Mouse (Mus musculus) CH12.LX (cell line): ENCODE results near the gene Gltpd2. TPM values are rescaled to one million over a fixed set of nuclear protein-coding genes. Genes with fewer than 3 reads are reported as not detected.

Experiments used
- DNase-seq: peaks from one replicate; pipeline ENCODE4 v3.0.0-alpha.2; 2013; ENCODE audit errors: extremely low read depth
- H3K27ac ChIP-seq: 2 replicates; pipeline ENCODE4 v1.5.1; 2012; ENCODE audit warnings: low read depth, mild to moderate bottlenecking, control low read depth, moderate library complexity; ENCODE audit not compliant: insufficient read depth
- H3K27me3 ChIP-seq: replicated peaks from 2 replicates; pipeline ENCODE3; 2012; ENCODE audit warnings: inconsistent platforms
- H3K36me3 ChIP-seq, 2 experiments: replicated peaks in 1 of 2; 2 replicates each; pipeline versions ENCODE3 to v1.6.1; 2012; ENCODE audit warnings: inconsistent platforms in 1 of 2, low read length in 1 of 2, mild to moderate bottlenecking in 1 of 2, mixed read lengths in 1 of 2, moderate library complexity in 1 of 2; ENCODE audit not compliant: control insufficient read depth in 1 of 2, insufficient read depth in 1 of 2
- H3K4me1 ChIP-seq, 2 experiments: 2 replicates each; pipeline ENCODE4 v1.6.1; 2012; ENCODE audit warnings: inconsistent platforms in 1 of 2, moderate library complexity in 1 of 2; ENCODE audit not compliant: insufficient read depth in 2 of 2, control insufficient read depth in 1 of 2
- H3K4me2 ChIP-seq: 2 replicates; pipeline ENCODE4 v1.6.1; 2012; ENCODE audit warnings: low read depth, mild to moderate bottlenecking, control low read depth; ENCODE audit not compliant: poor library complexity, insufficient read depth, severe bottlenecking
- H3K4me3 ChIP-seq, 3 experiments: fragments of 150-350 bp in 1 of 3; sonication (generic) in 1 of 3; replicated peaks in 1 of 3; 2 replicates each; pipeline versions ENCODE3 to v1.5.1; 2011 to 2012; ENCODE audit warnings: low read depth in 2 of 3, low read length in 2 of 3, mild to moderate bottlenecking in 2 of 3, moderate library complexity in 2 of 3, control low read depth in 1 of 3, improper control_type of control experiment in 1 of 3, inconsistent platforms in 1 of 3, mixed read lengths in 1 of 3; ENCODE audit not compliant: poor library complexity in 1 of 3
- H3K79me2 ChIP-seq: replicated peaks from 2 replicates; pipeline ENCODE4 v1.6.1; 2012; ENCODE audit warnings: mild to moderate bottlenecking, moderate library complexity; ENCODE audit not compliant: control insufficient read depth, poor library complexity, insufficient read depth, severe bottlenecking; ENCODE audit errors: extremely low read depth
- H3K9ac ChIP-seq: 2 replicates; pipeline ENCODE4 v1.6.1; 2012; ENCODE audit warnings: low read depth, mild to moderate bottlenecking, control low read depth, moderate library complexity; ENCODE audit not compliant: insufficient read depth
- H3K9me3 ChIP-seq: replicated peaks from 2 replicates; pipeline ENCODE3; 2012; ENCODE audit warnings: low read length, inconsistent platforms, mixed read lengths
- BHLHE40 ChIP-seq: IDR thresholded peaks from 2 replicates; pipeline ENCODE4 v1.6.1; 2011; ENCODE audit warnings: mild to moderate bottlenecking, low read depth, low read length, improper control_type of control experiment
- CHD1 ChIP-seq: IDR thresholded peaks from 2 replicates; pipeline ENCODE4 v1.6.1; 2012; ENCODE audit warnings: low read depth, low read length, improper control_type of control experiment, inconsistent platforms
- CHD2 ChIP-seq: IDR thresholded peaks from 2 replicates; pipeline ENCODE4 v1.6.1; 2011; ENCODE audit warnings: low read length, improper control_type of control experiment
- CTCF ChIP-seq, 2 experiments: IDR thresholded peaks in 1 of 2; conservative IDR thresholded peaks in 1 of 2; 2 replicates each; pipeline ENCODE4 v1.5.1; 2011 to 2012; ENCODE audit warnings: low read depth in 2 of 2, low read length in 2 of 2, improper control_type of control experiment in 1 of 2, inconsistent platforms in 1 of 2, mild to moderate bottlenecking in 1 of 2, moderate library complexity in 1 of 2
- E2F4 ChIP-seq: IDR thresholded peaks from 2 replicates; pipeline ENCODE4 v1.6.1; 2011; ENCODE audit warnings: low read depth, low read length, improper control_type of control experiment; ENCODE audit not compliant: insufficient replicate concordance
- EP300 ChIP-seq: IDR thresholded peaks from 2 replicates; pipeline ENCODE4 v1.6.1; 2011; ENCODE audit warnings: low read length, improper control_type of control experiment
- ETS1 ChIP-seq: conservative IDR thresholded peaks from 2 replicates; pipeline ENCODE4 v1.6.1; 2012; ENCODE audit warnings: low read depth, mild to moderate bottlenecking, inconsistent platforms, low read length, improper control_type of control experiment, moderate library complexity
- GABPA ChIP-seq: IDR thresholded peaks from 2 replicates; pipeline ENCODE4 v1.6.1; 2012; ENCODE audit warnings: low read depth, low read length, improper control_type of control experiment, inconsistent platforms; ENCODE audit not compliant: insufficient replicate concordance
- HCFC1 ChIP-seq: IDR thresholded peaks from 2 replicates; pipeline ENCODE4 v1.6.1; 2012; ENCODE audit warnings: low read depth, mild to moderate bottlenecking, inconsistent platforms, low read length, improper control_type of control experiment
- IRF4 ChIP-seq: IDR thresholded peaks from 2 replicates; pipeline ENCODE4 v1.6.1; 2014; ENCODE audit warnings: low read depth, mild to moderate bottlenecking, inconsistent platforms, low read length, improper control_type of control experiment
- JUND ChIP-seq: conservative IDR thresholded peaks from 2 replicates; pipeline ENCODE4 v1.6.1; 2011; ENCODE audit warnings: low read depth, low read length, improper control_type of control experiment
- MAX ChIP-seq: IDR thresholded peaks from 2 replicates; pipeline ENCODE4 v1.6.1; 2011; ENCODE audit warnings: low read length, improper control_type of control experiment
- MAZ ChIP-seq: IDR thresholded peaks from 2 replicates; pipeline ENCODE4 v1.6.1; 2012; ENCODE audit warnings: low read depth, mild to moderate bottlenecking, inconsistent platforms, low read length, improper control_type of control experiment, moderate library complexity
- MEF2A ChIP-seq: IDR thresholded peaks from 2 replicates; pipeline ENCODE4 v1.6.1; 2014; ENCODE audit warnings: low read depth, mild to moderate bottlenecking, inconsistent platforms, low read length, improper control_type of control experiment, borderline replicate concordance
- MYC ChIP-seq: IDR thresholded peaks from 2 replicates; pipeline ENCODE4 v1.6.1; 2011; ENCODE audit warnings: low read depth, mild to moderate bottlenecking, improper control_type of control experiment, low read length
- POLR2A ChIP-seq: IDR thresholded peaks from 2 replicates; pipeline ENCODE4 v1.6.1; 2011; ENCODE audit warnings: low read depth, mild to moderate bottlenecking, improper control_type of control experiment, low read length
- POLR2AphosphoS2 ChIP-seq: IDR thresholded peaks from 2 replicates; pipeline ENCODE4 v1.6.1; 2011; ENCODE audit warnings: low read depth, low read length, improper control_type of control experiment
- RAD21 ChIP-seq: IDR thresholded peaks from 2 replicates; pipeline ENCODE4 v1.6.1; 2011; ENCODE audit warnings: low read depth, mild to moderate bottlenecking, low read length, improper control_type of control experiment, moderate library complexity
- SMC3 ChIP-seq: IDR thresholded peaks from 2 replicates; pipeline ENCODE4 v1.6.1; 2011; ENCODE audit warnings: low read depth, low read length, improper control_type of control experiment
- TBP ChIP-seq: conservative IDR thresholded peaks from 2 replicates; pipeline ENCODE4 v1.6.1; 2011; ENCODE audit warnings: low read depth, low read length, improper control_type of control experiment
- TCF12 ChIP-seq: IDR thresholded peaks from 2 replicates; pipeline ENCODE4 v1.6.1; 2014; ENCODE audit warnings: low read depth, mild to moderate bottlenecking, inconsistent platforms, low read length, improper control_type of control experiment
- UBTF ChIP-seq: IDR thresholded peaks from 2 replicates; pipeline ENCODE4 v1.6.1; 2012; ENCODE audit warnings: low read depth, mild to moderate bottlenecking, inconsistent platforms, low read length, improper control_type of control experiment, moderate library complexity
- ZMIZ1 ChIP-seq: IDR thresholded peaks from 2 replicates; pipeline ENCODE4 v1.6.1; 2012; ENCODE audit warnings: low read depth, mild to moderate bottlenecking, inconsistent platforms, low read length, improper control_type of control experiment
- ZNF384 ChIP-seq: IDR thresholded peaks from 2 replicates; pipeline ENCODE4 v1.6.1; 2012; ENCODE audit warnings: low read depth, low read length, improper control_type of control experiment, inconsistent platforms
- dilution Hi-C: fragments of 300-500 bp; cut with MboI; formaldehyde crosslinking; loops from 2 replicates; pipeline ENCODE4 v1.14.3; 2020; ENCODE audit warnings: low sequenced_read_pairs; ENCODE audit not compliant: extremely low pct_unique_long_range_greater_than_20kb, extremely low pct_ligation_motif_present
- in situ Hi-C: fragments of 300-500 bp; cut with MboI; formaldehyde crosslinking; loops from 3 replicates; pipeline ENCODE4 v1.14.3; 2019; ENCODE audit warnings: low sequenced_read_pairs, low pct_ligation_motif_present, low pct_unique_long_range_greater_than_20kb, mixed read lengths
- polyA plus RNA-seq: library from polyadenylated mRNA; unstranded; fragments of >175 nt; gene quantifications from 2 replicates; pipeline ENCODE4 v1.2.1, GENCODE M21; 2012; ENCODE audit warnings: low read depth; ENCODE audit not compliant: insufficient read length
- total RNA-seq, 2 experiments: library from RNA; depleted of rRNA; stranded (reverse); fragments of 300-350 nt in 1 of 2; fragments of >200 nt in 1 of 2; gene quantifications; 2 replicates each; pipeline ENCODE4 v1.2.3; 2012 to 2014

Gltpd2 gene
- total and polyA plus RNA-seq, 3 experiments, result 0.19 TPM; not detected in 2

DNA sequence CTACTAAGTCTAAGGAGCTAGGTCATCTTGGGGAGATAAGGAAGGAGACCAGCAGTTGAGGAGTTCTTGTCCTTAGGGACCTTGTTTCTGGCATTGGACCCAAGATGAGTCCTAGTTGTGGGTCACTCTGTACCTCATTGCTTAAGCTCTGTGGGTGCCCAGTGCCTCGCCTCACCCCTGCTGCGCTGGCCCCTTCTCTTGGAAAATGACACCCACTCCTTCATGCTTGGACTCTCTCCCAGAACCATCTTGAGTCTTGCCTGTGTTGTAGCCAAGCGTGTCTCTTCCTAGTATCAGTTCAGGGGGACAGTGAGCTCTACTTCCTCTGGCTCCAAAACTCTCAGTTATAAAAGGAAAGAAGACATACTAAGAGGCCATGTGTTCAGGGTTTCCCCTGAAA lies 29.9 kb upstream of the Gltpd2 start:
- H3K4me2 ChIP-seq, result no peak overlapping the region
- in situ Hi-C loops, result no loop called here
- peaks cover 0 to 7% of the 10 kb centered on the region in 2 experiments; a peak in 2 of 4 replicates for H3K4me1 ChIP-seq
- H3K79me2 ChIP-seq, result no peaks in the 10 kb centered on the region
- TF ChIP-seq TBP (no peak), TCF12 (no peak), GABPA (no peak)
- TF ChIP-seq, all 38 proteins: peak for 0
- no peak overlapping the region for H3K9ac ChIP-seq
- dilution Hi-C loops, result no loop called here
- H3K9me3 ChIP-seq, result peaks cover 3% of the 10 kb centered on the region
- H3K36me3 ChIP-seq, result no peaks in the 10 kb centered on the region
- DNase-seq, result no peak
- H3K27ac ChIP-seq, result no peak overlapping the region
- no peak overlapping the region for H3K4me3 ChIP-seq
- no peaks in the 10 kb centered on the region for H3K27me3 ChIP-seq

- dilution Hi-C loops (no loop called here), in situ Hi-C loops (no loop called here)
- H3K79me2 ChIP-seq, result no peaks in the 10 kb centered on the region
- H3K36me3 ChIP-seq, result no peaks in the 10 kb centered on the region
- H3K27me3 ChIP-seq, result no peaks in the 10 kb centered on the region
- H3K9ac ChIP-seq, result no peak overlapping the region
- no peak overlapping the region for H3K27ac ChIP-seq
- H3K4me2 ChIP-seq, result no peak overlapping the region
- TF ChIP-seq POLR2A, result no peak
- TF ChIP-seq BHLHE40, result no peak
- no peak for TF ChIP-seq CHD1
- TF ChIP-seq CHD2, result no peak
- TF ChIP-seq JUND, result no peak
- TF ChIP-seq MYC, result no peak
- TF ChIP-seq POLR2AphosphoS2, result no peak
- TF ChIP-seq MAX, result no peak
- TF ChIP-seq MEF2A, result no peak
- DNase-seq, result no peak
- peaks cover 3% of the 10 kb centered on the region for H3K9me3 ChIP-seq
- H3K4me3 ChIP-seq, result no peak overlapping the region
- H3K4me1 ChIP-seq, result peaks cover 0 to 7% of the 10 kb centered on the region in 2 experiments; a peak in 2 of 4 replicates
Observed at GRCm38 (mm10) chr11:70489684-70490083, 29.3 kb upstream of the Gltpd2 start.

- Histone ChIP-seq H3K27me3 (no peaks in the 10 kb centered on the region), H3K27ac (no peak overlapping the region), H3K4me3 (no peak overlapping the region), H3K36me3 (no peaks in the 10 kb centered on the region), H3K4me1 (peaks cover under 1 to 4% of the 10 kb centered on the region in 2 experiments; a peak in 2 of 4 replicates), H3K79me2 (no peaks in the 10 kb centered on the region), H3K4me2 (no peak overlapping the region), H3K9me3 (no peaks in the 10 kb centered on the region), H3K9ac (no peak overlapping the region)
- in situ Hi-C loops (loop anchor here (5.0 to 10.0 kb wide), 2 partner anchors 38 to 175 kb away; partner anchors contain the start of gene Alox12e), dilution Hi-C loops (no loop called here)
- DNase-seq, result no peak
- TF ChIP-seq CTCF (conservative IDR thresholded peaks at IDR 0.05 in 1 of 2, IDR thresholded peaks at IDR 0.05 in 1 of 2; ENCODE audit: low read depth in 2 of 2, low read length in 2 of 2), result peak; percentile 29 to 88; a peak in 3 of 4 replicates
- TF ChIP-seq MYC, result no peak
- no peak for TF ChIP-seq POLR2A
- no peak for TF ChIP-seq ZMIZ1
- no peak for TF ChIP-seq MAZ
- no peak for TF ChIP-seq ETS1
- TF ChIP-seq CHD2, result no peak
- TF ChIP-seq HCFC1, result no peak
- TF ChIP-seq SMC3, result peak; percentile 80
- TF ChIP-seq BHLHE40, result no peak
- TF ChIP-seq TCF12, result no peak
- no peak for TF ChIP-seq MAX
- peak; percentile 75 for TF ChIP-seq RAD21
- peak; percentile 45 for TF ChIP-seq ZNF384
- TF ChIP-seq EP300, result no peak
- no peak for TF ChIP-seq IRF4
- no peak for TF ChIP-seq E2F4
- TF ChIP-seq UBTF, result no peak
Observed at GRCm38 (mm10) chr11:70499566-70500475, 19.2 kb upstream of the Gltpd2 start.
